Mouse (Mus musculus): ENCODE data around the gene Glb1l. TPM values are rescaled to one million over a fixed set of nuclear protein-coding genes. Genes with fewer than 3 reads are reported as not detected.

The Glb1l gene
- total and polyA plus RNA-seq, 3 experiments, result 2.4 to 10.8 (median 3.6) TPM

DNA sequence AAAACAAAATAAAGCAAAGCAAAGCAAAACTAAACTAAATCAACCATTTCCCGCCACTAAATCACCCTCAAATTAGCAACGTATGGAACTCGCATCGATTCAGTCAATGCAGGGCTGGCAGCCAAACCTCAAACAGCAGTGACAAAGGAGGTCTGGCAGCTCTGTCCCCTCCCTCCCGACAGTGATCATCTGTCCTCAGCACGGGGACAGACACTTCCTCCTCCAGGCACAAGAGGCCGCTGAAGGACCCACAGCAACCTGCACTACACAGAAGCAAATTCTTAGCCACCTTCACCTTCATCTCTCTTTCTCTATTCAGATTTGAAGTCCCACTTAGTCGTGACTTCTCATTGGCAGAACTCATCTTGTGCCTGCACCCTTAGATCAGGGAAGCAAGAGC is 24.0 kb upstream of the Glb1l start:
- in situ Hi-C loops (cut with MboI; ENCODE audit: low pct_ligation_motif_present, low pct_unique_long_range_greater_than_20kb, low sequenced_read_pairs), result no loop called here
- Histone ChIP-seq H3K4me1 (ENCODE audit: control insufficient read depth in 1 of 2, insufficient read depth in 2 of 2) (peaks cover 11 to 44% of the 10 kb centered on the region in 2 experiments), H3K79me2 (replicated peaks; ENCODE audit: control insufficient read depth, extremely low read depth, insufficient read depth, poor library complexity, severe bottlenecking) (no peaks in the 10 kb centered on the region; the same call in 1 of the 2 replicates), H3K9ac (ENCODE audit: insufficient read depth, low read depth) (no peak overlapping the region), H3K36me3 (replicated peaks in 1 of 2; ENCODE audit: control insufficient read depth in 1 of 2, insufficient read depth in 1 of 2, low read length in 1 of 2) (peaks cover 4 to 16% of the 10 kb centered on the region in 2 experiments), H3K4me2 (ENCODE audit: insufficient read depth, low read depth, poor library complexity, severe bottlenecking) (peak overlapping the region; percentile 61; the same call in 1 of the 2 replicates), H3K27ac (ENCODE audit: insufficient read depth, low read depth) (0 out of 2 replicates have a peak overlapping the region, but pooled peaks have one; percentile 6), H3K27me3 (replicated peaks) (no peaks in the 10 kb centered on the region), H3K9me3 (replicated peaks; ENCODE audit: low read length) (no peaks in the 10 kb centered on the region), H3K4me3 (replicated peaks in 1 of 3; ENCODE audit: low read depth in 2 of 3, low read length in 2 of 3, poor library complexity in 1 of 3) (no peak overlapping the region)
- dilution Hi-C loops (cut with MboI; ENCODE audit: extremely low pct_ligation_motif_present, extremely low pct_unique_long_range_greater_than_20kb, low sequenced_read_pairs), result no loop called here
- TF ChIP-seq SIN3A (IDR thresholded peaks at IDR 0.05; ENCODE audit: low read length) (no peak), MAZ (IDR thresholded peaks at IDR 0.05; ENCODE audit: low read depth, low read length) (peak; percentile 46; the same call in 1 of the 2 replicates), ZMIZ1 (IDR thresholded peaks at IDR 0.05; ENCODE audit: low read depth, low read length) (no peak), BHLHE40 (IDR thresholded peaks at IDR 0.05; ENCODE audit: low read depth, low read length) (peak; percentile 73), UBTF (IDR thresholded peaks at IDR 0.05; ENCODE audit: low read depth, low read length) (no peak), KAT2A (IDR thresholded peaks at IDR 0.05; ENCODE audit: insufficient replicate concordance, low read length) (no peak), CHD1 (IDR thresholded peaks at IDR 0.05; ENCODE audit: low read depth, low read length) (no peak), MAFK (IDR thresholded peaks at IDR 0.05; ENCODE audit: insufficient replicate concordance, low read length) (no peak), ZNF384 (IDR thresholded peaks at IDR 0.05; ENCODE audit: low read depth, low read length) (no peak), ZKSCAN1 (IDR thresholded peaks at IDR 0.05; ENCODE audit: borderline replicate concordance, low read depth, low read length) (no peak), MYC (IDR thresholded peaks at IDR 0.05; ENCODE audit: low read depth, low read length) (peak; percentile 74), POLR2AphosphoS2 (IDR thresholded peaks at IDR 0.05; ENCODE audit: low read depth, low read length) (no peak), EP300 (IDR thresholded peaks at IDR 0.05; ENCODE audit: low read length) (no peak), TBP (conservative IDR thresholded peaks at IDR 0.05; ENCODE audit: low read depth, low read length) (no peak), PAX5 (IDR thresholded peaks at IDR 0.05; ENCODE audit: low read length) (no peak), MEF2A (IDR thresholded peaks at IDR 0.05; ENCODE audit: borderline replicate concordance, low read depth, low read length) (peak; percentile 47; the same call in 1 of the 2 replicates), ZC3H11A (IDR thresholded peaks at IDR 0.05; ENCODE audit: low read depth, low read length) (no peak), HCFC1 (IDR thresholded peaks at IDR 0.05; ENCODE audit: low read depth, low read length) (peak; percentile 48; the same call in 1 of the 2 replicates), SMC3 (IDR thresholded peaks at IDR 0.05; ENCODE audit: low read depth, low read length) (peak; percentile 73), JUND (conservative IDR thresholded peaks at IDR 0.05; ENCODE audit: low read depth, low read length) (no peak), GABPA (IDR thresholded peaks at IDR 0.05; ENCODE audit: insufficient replicate concordance, low read depth, low read length) (no peak), TCF12 (IDR thresholded peaks at IDR 0.05; ENCODE audit: low read depth, low read length) (no peak), ETS1 (conservative IDR thresholded peaks at IDR 0.05; ENCODE audit: low read depth, low read length) (0 out of 2 replicates have a peak, but pooled peaks have one; percentile 40), POLR2A (IDR thresholded peaks at IDR 0.05; ENCODE audit: low read depth, low read length) (0 out of 2 replicates have a peak, but pooled peaks have one; percentile 25), NELFE (IDR thresholded peaks at IDR 0.05; ENCODE audit: low read depth, low read length) (0 out of 2 replicates have a peak, but pooled peaks have one; percentile 44), RCOR1 (conservative IDR thresholded peaks at IDR 0.05; ENCODE audit: low read depth, low read length) (no peak), JUN (IDR thresholded peaks at IDR 0.05; ENCODE audit: insufficient read depth, low read depth, low read length) (no peak), NRF1 (IDR thresholded peaks at IDR 0.05; ENCODE audit: low read depth, low read length) (no peak), MAX (IDR thresholded peaks at IDR 0.05; ENCODE audit: low read length) (no peak; the same call in 1 of the 2 replicates), MXI1 (IDR thresholded peaks at IDR 0.05; ENCODE audit: low read depth, low read length) (peak; percentile 26; the same call in 1 of the 2 replicates), RAD21 (IDR thresholded peaks at IDR 0.05; ENCODE audit: low read depth, low read length) (peak; percentile 72), CTCF (conservative IDR thresholded peaks at IDR 0.05 in 1 of 2, IDR thresholded peaks at IDR 0.05 in 1 of 2; ENCODE audit: low read depth in 2 of 2, low read length in 2 of 2) (peak; percentile 18 to 88; a peak in 2 of 4 replicates), IRF4 (IDR thresholded peaks at IDR 0.05; ENCODE audit: low read depth, low read length) (0 out of 2 replicates have a peak, but pooled peaks have one; percentile 52), ELF1 (IDR thresholded peaks at IDR 0.05; ENCODE audit: low read depth, low read length) (peak; percentile 59), USF1 (IDR thresholded peaks at IDR 0.05; ENCODE audit: low read depth, low read length) (no peak), USF2 (conservative IDR thresholded peaks at IDR 0.05; ENCODE audit: low read depth, low read length) (no peak), CHD2 (IDR thresholded peaks at IDR 0.05; ENCODE audit: low read length) (no peak), E2F4 (IDR thresholded peaks at IDR 0.05; ENCODE audit: insufficient replicate concordance, low read depth, low read length) (no peak)
- peak; percentile 78 for DNase-seq (ENCODE audit: extremely low read depth)
